Mouse (Mus musculus) MEL (cell line): ENCODE measurements around the gene Spata32.

Experiments
- CHD1 ChIP-seq: IDR thresholded peaks from 2 replicates; pipeline ENCODE4 v1.6.1; 2012; ENCODE audit warnings: low read depth, mild to moderate bottlenecking, inconsistent platforms, low read length, improper control_type of control experiment
- CTCF ChIP-seq, 3 experiments: IDR thresholded peaks in 2 of 3; conservative IDR thresholded peaks in 1 of 3; 2 replicates each; pipeline ENCODE4 v1.5.1; 2011 to 2012; ENCODE audit warnings: low read length in 3 of 3, low read depth in 2 of 3, mild to moderate bottlenecking in 2 of 3, improper control_type of control experiment in 1 of 3, inconsistent platforms in 1 of 3, mixed read lengths in 1 of 3, moderate library complexity in 1 of 3; ENCODE audit not compliant: control insufficient read depth in 1 of 3, insufficient read depth in 1 of 3, poor library complexity in 1 of 3, severe bottlenecking in 1 of 3
- EP300 ChIP-seq, 2 experiments: IDR thresholded peaks; 2 replicates each; pipeline ENCODE4 v1.6.1; 2011; ENCODE audit warnings: improper control_type of control experiment in 2 of 2, low read length in 2 of 2, low read depth in 1 of 2, mild to moderate bottlenecking in 1 of 2
- GATA1 ChIP-seq: IDR thresholded peaks from 2 replicates; pipeline ENCODE4 v1.6.1; 2011; ENCODE audit warnings: low read depth, low read length, improper control_type of control experiment
- HCFC1 ChIP-seq: IDR thresholded peaks from 2 replicates; pipeline ENCODE4 v1.6.1; 2012; ENCODE audit warnings: low read depth, mild to moderate bottlenecking, inconsistent platforms, low read length, improper control_type of control experiment, moderate library complexity
- POLR2AphosphoS5 ChIP-seq: IDR thresholded peaks from 2 replicates; pipeline ENCODE4 v1.6.1; 2012; ENCODE audit warnings: low read depth, borderline replicate concordance, mild to moderate bottlenecking, inconsistent platforms, low read length, moderate library complexity, mixed read lengths
- TBP ChIP-seq: IDR thresholded peaks from 2 replicates; pipeline ENCODE4 v1.8.0; 2011; ENCODE audit warnings: low read depth, low read length, improper control_type of control experiment
- USF1 ChIP-seq: IDR thresholded peaks from 2 replicates; pipeline ENCODE4 v1.6.1; 2014; ENCODE audit warnings: low read depth, mild to moderate bottlenecking, inconsistent platforms, low read length, improper control_type of control experiment, moderate library complexity

GRCm38 (mm10) chr11:103221437-103221836, 3.2 kb upstream of the Spata32 start:
- TF ChIP-seq HCFC1 (no peak), CTCF (IDR thresholded peaks at IDR 0.05 in 2 of 3, conservative IDR thresholded peaks at IDR 0.05 in 1 of 3; ENCODE audit: control insufficient read depth in 1 of 3, insufficient read depth in 1 of 3, low read depth in 2 of 3, low read length in 3 of 3, poor library complexity in 1 of 3, severe bottlenecking in 1 of 3) (no peak), POLR2AphosphoS5 (no peak), GATA1 (no peak), EP300 (IDR thresholded peaks at IDR 0.05; ENCODE audit: low read depth in 1 of 2, low read length in 2 of 2) (no peak), CHD1 (no peak), USF1 (no peak), TBP (no peak)
